Mouse (Mus musculus): ENCODE measurements at regions not wholly inside any gene's neighbourhood (a gene's known extent, or its start where the extent isn't known, plus 50 kb on each side); places are given as distances from the start of the nearest gene placed in this dataset.

DNA sequence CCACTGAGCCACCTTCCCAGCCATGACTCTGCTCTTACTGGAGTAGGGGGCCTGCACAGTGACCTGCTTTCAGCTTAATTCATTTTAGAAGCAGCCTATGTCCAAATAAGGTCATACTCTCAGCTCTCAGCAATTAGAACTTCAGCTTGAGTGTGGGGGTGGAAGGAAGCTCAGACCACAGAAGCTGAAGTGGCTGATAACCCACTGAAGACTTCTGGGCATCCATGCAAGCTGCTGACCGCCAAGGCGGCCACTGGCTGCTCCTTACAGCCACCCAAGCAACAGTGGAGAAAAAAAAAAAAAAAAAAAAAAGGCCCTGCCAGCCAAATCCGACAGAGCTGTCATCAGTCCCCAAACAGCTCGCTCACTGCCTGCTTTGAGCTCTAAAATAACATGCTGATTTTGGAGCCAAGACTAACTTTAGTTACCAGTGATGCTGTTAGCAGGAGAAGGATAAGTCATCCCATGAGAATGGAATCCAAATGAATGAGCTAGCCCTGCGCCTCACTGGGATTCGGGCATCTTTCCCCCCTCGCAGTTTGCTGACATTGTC is 133.0 kb upstream of the Hs6st1 start:
- TF ChIP-seq CTCF (conservative IDR thresholded peaks at IDR 0.05; ENCODE audit: low read length) (no peak), POU5F1 (IDR thresholded peaks at IDR 0.05; ENCODE audit: borderline replicate concordance, low read length) (no peak)

Data from E14TG2a.4 (cell line).